Mouse (Mus musculus): ENCODE measurements around the gene Lamp1. TPM values are rescaled to one million over a fixed set of nuclear protein-coding genes. Genes with fewer than 3 reads are reported as not detected.

Lamp1 gene
- polyA plus RNA-seq, 1 experiment from 2014 or later: 179 TPM

DNA sequence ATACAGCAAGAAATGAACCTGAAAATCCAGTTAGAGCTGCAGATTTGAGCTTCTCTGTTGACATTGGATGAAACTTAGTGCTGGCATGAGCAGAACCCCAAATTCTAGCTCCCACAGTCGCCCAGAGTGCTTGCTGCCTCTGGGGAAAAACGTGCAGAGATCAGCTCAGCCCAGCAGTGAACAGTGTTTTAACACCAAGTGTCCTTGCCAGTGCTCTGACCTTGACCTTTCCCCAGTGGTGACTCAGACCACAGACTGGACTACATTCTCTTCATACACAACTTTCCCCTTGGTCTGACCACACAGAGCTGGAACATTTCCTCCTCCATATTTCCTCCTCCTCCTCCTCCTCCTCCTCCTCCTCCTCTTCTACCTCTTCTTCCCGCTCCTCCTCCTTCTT, 43.1 kb downstream of the Lamp1 start:
- H3K9ac ChIP-seq: peak overlapping the region; percentile 92
- 29% methylated on average over 3 of the region's 3 CpGs for WGBS (ENCODE audit: insufficient replicate concordance)
- peak overlapping the region; percentile 97 for H3K4me2 ChIP-seq
- H3K27ac ChIP-seq: peak overlapping the region; percentile 95
- peaks cover 75% of the 10 kb centered on the region for H3K4me1 ChIP-seq (replicated peaks)
- no peak for DNase-seq
- H3K4me3 ChIP-seq (replicated peaks): peak overlapping the region; percentile 91
- no peak for ATAC-seq (ENCODE audit: low read depth)
- no peaks in the 10 kb centered on the region; the same call in 1 of the 2 replicates for H3K27me3 ChIP-seq
- H3K36me3 ChIP-seq: peaks cover 9% of the 10 kb centered on the region; the same call in 1 of the 2 replicates
- H3K9me3 ChIP-seq (replicated peaks): no peaks in the 10 kb centered on the region

DNA sequence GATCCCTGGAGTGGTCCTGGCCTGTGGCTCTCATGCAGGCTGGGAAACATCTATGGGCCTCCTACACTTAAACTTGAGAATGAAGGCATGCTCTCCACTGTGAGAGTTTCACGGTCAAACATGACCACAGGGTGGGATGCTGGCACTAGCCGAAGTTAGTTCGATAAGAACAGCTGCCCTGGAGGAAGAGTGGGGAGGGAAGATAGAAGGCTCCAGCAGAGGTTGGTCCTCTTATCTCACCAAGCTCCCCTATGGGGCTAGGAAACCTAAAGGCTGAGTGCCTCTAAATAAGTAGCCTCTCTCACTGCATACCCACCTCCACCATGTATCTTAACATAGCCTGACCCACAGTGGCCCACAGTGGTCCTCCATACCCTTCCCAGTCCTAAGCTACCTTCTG, 43.8 kb downstream of the Lamp1 start:
- Histone ChIP-seq H3K9me3 (replicated peaks) (no peaks in the 10 kb centered on the region), H3K9ac (peak overlapping the region; percentile 92), H3K4me1 (replicated peaks) (peaks cover 82% of the 10 kb centered on the region), H3K27ac (peak overlapping the region; percentile 95), H3K4me3 (replicated peaks) (peak overlapping the region; percentile 91), H3K36me3 (peaks cover 9% of the 10 kb centered on the region; the same call in 1 of the 2 replicates), H3K4me2 (peak overlapping the region; percentile 97), H3K27me3 (no peaks in the 10 kb centered on the region; the same call in 1 of the 2 replicates)
- DNase-seq: peak; percentile 79
- ATAC-seq (ENCODE audit: low read depth): peak; percentile 83
- WGBS (ENCODE audit: insufficient replicate concordance): 7% methylated on average over 3 of the region's 3 CpGs

DNA sequence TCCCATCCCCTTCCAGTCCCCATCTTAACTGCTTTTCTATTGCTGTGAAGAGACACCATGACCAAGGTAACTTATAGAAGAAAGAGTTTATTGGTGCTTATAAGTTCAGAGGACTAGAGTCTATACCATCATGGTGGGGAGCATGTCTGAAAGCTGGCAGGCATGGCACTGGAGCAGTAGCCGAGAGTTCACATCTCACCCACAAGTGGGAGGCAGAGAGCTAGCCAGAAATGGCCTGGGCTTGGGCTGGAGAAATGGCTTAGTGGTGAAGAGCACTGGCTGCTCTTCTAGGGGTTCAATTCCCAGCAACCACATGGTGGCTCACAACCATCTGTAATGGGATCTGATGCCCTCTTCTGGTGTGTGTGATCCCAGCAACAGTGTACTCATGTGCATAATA, 44.5 kb downstream of the Lamp1 start:
- Histone ChIP-seq H3K4me2 (peak overlapping the region; percentile 97), H3K27me3 (no peaks in the 10 kb centered on the region; the same call in 1 of the 2 replicates), H3K36me3 (peaks cover 9% of the 10 kb centered on the region; the same call in 1 of the 2 replicates), H3K27ac (peak overlapping the region; percentile 95), H3K4me3 (replicated peaks) (peak overlapping the region; percentile 91), H3K4me1 (replicated peaks) (peaks cover 85% of the 10 kb centered on the region), H3K9me3 (replicated peaks) (no peaks in the 10 kb centered on the region), H3K9ac (peak overlapping the region; percentile 92)
- DNase-seq (peak; percentile 50), ATAC-seq (ENCODE audit: low read depth) (no peak)
- WGBS (ENCODE audit: insufficient replicate concordance): 59% methylated on average over 1 of the region's 1 CpGs

DNA sequence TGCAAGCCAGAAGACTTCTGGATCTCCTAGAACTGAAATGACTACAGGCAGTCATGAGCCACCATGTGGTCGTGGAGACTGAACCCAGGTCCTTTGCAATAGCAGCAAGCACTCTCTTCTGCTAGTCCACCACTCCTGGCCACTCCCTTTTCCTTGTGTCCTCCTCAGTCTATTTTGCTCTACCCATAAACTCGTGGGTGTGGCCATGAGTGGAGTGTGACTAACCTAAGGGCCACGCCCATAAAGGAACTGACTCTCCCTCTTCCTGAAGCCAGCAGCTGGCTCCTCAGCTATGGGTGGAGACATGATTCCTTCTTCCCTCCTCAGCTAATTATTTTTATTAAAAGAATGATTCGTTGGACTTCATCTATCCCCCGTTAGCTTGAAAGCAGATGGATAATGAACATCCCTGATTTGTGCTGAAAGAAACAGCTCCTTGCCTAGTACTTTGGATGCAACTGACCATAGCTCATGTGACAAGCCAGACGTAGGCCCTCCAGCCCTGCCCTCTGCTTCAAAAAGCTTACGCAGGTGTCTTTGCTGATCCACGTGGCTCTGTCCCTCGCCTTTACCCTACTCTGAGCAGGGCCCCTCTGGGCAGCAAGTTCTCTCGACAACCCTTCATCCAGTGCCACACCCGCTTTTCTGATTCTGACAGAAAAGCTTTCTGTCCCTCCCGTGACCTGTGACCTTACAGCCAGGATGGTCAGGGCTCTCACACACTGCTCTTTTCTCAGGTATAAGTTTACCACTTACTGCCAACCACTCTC, 45.6 kb downstream of the Lamp1 start:
- peak; percentile 73 for DNase-seq
- peaks cover 85% of the 10 kb centered on the region for H3K4me1 ChIP-seq (replicated peaks)
- WGBS (ENCODE audit: insufficient replicate concordance): 38% methylated on average over 12 of the region's 12 CpGs
- H3K4me2 ChIP-seq: peak overlapping the region; percentile 64
- H3K4me3 ChIP-seq (replicated peaks): peak overlapping the region; percentile 35
- peaks cover 9% of the 10 kb centered on the region; the same call in 1 of the 2 replicates for H3K36me3 ChIP-seq
- H3K27me3 ChIP-seq: no peaks in the 10 kb centered on the region; the same call in 1 of the 2 replicates
- H3K9me3 ChIP-seq (replicated peaks): no peaks in the 10 kb centered on the region
- peak overlapping the region; percentile 53 for H3K9ac ChIP-seq
- peak overlapping the region; percentile 90 for H3K27ac ChIP-seq
- ATAC-seq (ENCODE audit: low read depth): peak; percentile 46

DNA sequence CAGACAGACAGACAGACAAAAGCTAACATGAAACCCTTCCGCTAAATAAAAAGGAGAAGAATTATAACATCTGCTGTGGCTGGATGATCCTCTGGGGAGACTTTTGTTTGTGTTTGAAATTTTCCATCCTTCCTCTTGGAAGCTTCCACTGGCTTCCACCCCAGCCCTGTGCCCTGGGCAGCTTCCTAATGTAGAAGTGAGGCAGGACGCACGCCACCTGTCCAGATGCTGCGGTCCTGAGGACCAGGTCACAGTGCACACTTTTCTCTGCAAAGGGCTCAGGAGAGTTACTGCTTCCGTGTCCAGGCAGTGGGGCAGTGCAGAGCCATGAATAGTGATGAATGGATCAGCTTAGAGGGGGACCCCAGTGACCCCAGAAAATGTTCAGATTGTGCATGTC, 46.4 kb downstream of the Lamp1 start:
- Histone ChIP-seq H3K4me1 (replicated peaks) (peaks cover 85% of the 10 kb centered on the region), H3K9ac (peak overlapping the region; percentile 53), H3K27me3 (no peaks in the 10 kb centered on the region), H3K27ac (peak overlapping the region; percentile 90), H3K9me3 (replicated peaks) (no peaks in the 10 kb centered on the region), H3K4me3 (replicated peaks) (no peak overlapping the region; the same call in 1 of the 2 replicates), H3K4me2 (peak overlapping the region; percentile 64), H3K36me3 (peaks cover 9% of the 10 kb centered on the region; the same call in 1 of the 2 replicates)
- DNase-seq (no peak), ATAC-seq (ENCODE audit: low read depth) (no peak)
- WGBS (ENCODE audit: insufficient replicate concordance): 88% methylated on average over 5 of the region's 5 CpGs

DNA sequence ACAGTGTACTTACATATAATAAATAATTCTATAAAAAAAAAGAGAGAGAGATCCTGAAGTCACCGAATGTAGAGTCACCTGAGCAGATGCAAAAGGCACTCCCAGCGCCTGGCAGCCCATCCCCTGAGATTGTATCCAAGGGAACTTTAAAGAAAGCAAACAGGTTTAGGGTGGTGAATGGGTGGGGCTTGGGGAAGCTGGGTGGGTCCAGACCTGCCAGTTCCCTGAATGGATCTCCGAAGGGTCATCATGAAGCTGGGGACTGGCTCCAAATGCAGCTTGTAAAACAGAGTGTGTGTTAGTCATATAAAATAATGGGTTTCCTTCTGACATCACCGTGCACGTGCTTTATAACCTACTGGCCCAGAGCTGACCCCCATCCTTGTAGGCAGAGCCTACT, 47.3 kb downstream of the Lamp1 start:
- peak overlapping the region; percentile 90 for H3K27ac ChIP-seq
- H3K4me1 ChIP-seq (replicated peaks): peaks cover 94% of the 10 kb centered on the region
- H3K4me3 ChIP-seq (replicated peaks): no peak overlapping the region
- peak overlapping the region; percentile 64 for H3K4me2 ChIP-seq
- H3K27me3 ChIP-seq: no peaks in the 10 kb centered on the region
- no peak for ATAC-seq (ENCODE audit: low read depth)
- 31% methylated on average over 5 of the region's 5 CpGs for WGBS (ENCODE audit: insufficient replicate concordance)
- peaks cover 9% of the 10 kb centered on the region; the same call in 1 of the 2 replicates for H3K36me3 ChIP-seq
- peak overlapping the region; percentile 53; the same call in 1 of the 2 replicates for H3K9ac ChIP-seq
- H3K9me3 ChIP-seq (replicated peaks): no peaks in the 10 kb centered on the region
- DNase-seq: no peak

DNA sequence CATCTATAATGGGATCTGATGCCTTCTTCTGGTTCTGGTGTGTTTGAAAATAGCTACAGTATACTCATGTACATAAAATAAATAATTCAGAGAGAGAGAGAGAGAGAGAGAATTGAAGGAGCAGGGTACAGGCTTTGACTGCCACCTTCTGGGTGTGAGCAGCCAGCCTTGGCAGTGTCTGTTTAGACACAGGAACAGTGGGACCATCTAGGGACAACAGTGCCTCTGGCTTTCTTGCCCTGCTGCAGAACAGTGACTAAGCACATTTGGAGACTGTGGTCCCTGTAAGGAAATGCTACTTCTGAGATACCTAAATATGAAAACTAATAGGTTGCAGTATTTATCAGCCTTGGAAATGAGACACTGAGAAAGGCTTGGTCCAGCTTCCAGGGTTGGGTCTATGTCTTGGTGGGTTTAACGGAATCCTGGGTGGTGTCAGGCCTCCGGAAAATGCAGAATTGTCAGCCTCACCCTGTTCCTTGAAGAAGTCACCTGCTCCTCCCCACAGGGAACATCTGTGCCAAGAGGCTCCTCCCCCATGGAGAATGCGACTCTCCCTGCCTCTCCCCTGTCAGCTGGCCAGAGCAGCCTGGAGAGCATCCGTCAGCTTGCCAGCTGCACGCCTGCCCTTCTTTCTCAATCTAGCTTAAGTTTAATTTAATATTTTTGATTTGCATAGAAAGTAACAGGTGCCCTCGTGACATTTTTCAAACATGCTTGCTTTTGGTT, 49.8 kb downstream of the Lamp1 start:
- WGBS (ENCODE audit: insufficient replicate concordance): 37% methylated on average over 6 of the region's 6 CpGs
- H3K27ac ChIP-seq: peak overlapping the region; percentile 90
- H3K9ac ChIP-seq: peak overlapping the region; percentile 12; the same call in 1 of the 2 replicates
- H3K4me3 ChIP-seq (replicated peaks): no peak overlapping the region
- DNase-seq (peak; percentile 59), ATAC-seq (ENCODE audit: low read depth) (peak; percentile 73)
- no peaks in the 10 kb centered on the region for H3K9me3 ChIP-seq (replicated peaks)
- no peaks in the 10 kb centered on the region for H3K27me3 ChIP-seq
- peak overlapping the region; percentile 44 for H3K4me2 ChIP-seq
- peaks cover 5% of the 10 kb centered on the region; the same call in 1 of the 2 replicates for H3K36me3 ChIP-seq
- H3K4me1 ChIP-seq (replicated peaks): peaks cover 84% of the 10 kb centered on the region

DNA sequence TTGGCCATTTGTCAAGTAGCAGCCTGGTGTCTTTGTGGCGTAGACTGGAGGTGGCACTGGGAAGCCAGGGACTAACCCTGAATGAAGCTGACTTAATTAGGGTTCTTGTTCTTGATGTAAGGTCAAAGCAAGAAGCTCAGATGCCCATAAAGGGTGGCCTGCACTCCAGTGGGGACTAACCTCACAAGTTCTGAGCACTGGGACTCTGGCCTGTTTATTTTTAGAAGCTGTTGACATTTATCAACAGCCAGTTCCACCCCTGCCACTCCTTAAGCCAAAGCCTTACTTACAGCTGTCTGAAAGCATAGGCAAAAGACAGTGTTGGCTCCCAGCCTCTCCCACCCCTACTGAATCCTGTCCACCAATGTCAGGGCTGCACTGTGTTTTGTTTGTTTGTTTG, 50.8 kb downstream of the Lamp1 start:
- Histone ChIP-seq H3K27me3 (no peaks in the 10 kb centered on the region), H3K4me2 (peak overlapping the region; percentile 44; the same call in 1 of the 2 replicates), H3K9ac (peak overlapping the region; percentile 12), H3K36me3 (no peaks in the 10 kb centered on the region), H3K9me3 (replicated peaks) (no peaks in the 10 kb centered on the region), H3K4me3 (replicated peaks) (no peak overlapping the region), H3K27ac (peak overlapping the region; percentile 90), H3K4me1 (replicated peaks) (peaks cover 81% of the 10 kb centered on the region)
- no peak for ATAC-seq (ENCODE audit: low read depth)
- 90% methylated on average over 1 of the region's 1 CpGs for WGBS (ENCODE audit: insufficient replicate concordance)
- no peak for DNase-seq

DNA sequence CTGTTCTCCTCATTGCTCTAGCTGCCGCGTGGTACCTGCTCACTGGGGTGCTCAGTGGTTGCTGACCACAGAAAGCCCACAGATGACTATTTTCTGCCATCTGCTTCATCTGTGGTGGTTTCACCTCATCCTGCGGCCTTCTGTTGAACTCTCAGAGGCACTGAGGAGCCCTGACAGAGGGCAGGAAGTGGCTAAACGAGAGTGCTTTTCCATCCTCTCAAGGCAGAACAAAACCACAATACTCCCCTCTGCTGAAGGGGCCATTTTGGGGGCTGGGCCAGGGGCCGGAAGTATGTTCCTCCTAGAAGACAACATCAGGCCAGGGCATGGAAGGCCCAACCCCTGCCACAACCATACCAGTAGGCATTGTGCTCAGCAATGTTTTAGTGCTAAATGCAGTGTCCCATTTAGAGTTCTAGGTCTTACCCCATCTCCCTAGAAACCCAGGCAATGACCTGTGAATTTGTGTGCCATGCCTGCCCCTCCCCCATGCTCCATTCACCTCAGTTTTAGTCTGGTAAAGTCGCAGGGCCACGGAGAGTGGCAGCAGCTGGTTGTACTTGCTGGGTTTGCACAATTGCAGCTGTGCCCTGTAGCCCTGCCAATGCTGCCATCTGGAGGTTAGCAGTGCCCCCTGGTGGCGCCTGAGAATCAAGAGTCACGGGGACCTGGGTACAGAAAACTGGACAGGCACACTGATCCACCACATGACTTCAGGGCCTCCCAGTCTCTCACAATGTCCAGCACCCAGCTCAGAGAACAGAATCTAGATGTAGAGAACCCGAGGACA, 54.7 kb downstream of the Lamp1 start:
- DNase-seq (peak; percentile 78), ATAC-seq (ENCODE audit: low read depth) (peak; percentile 66)
- 6% methylated on average over 10 of the region's 10 CpGs for WGBS (ENCODE audit: insufficient replicate concordance)
- Histone ChIP-seq H3K9me3 (replicated peaks) (no peaks in the 10 kb centered on the region), H3K27ac (peak overlapping the region; percentile 51; the same call in 1 of the 2 replicates), H3K27me3 (no peaks in the 10 kb centered on the region), H3K4me1 (replicated peaks) (peaks cover 42% of the 10 kb centered on the region), H3K4me2 (peak overlapping the region; percentile 33), H3K4me3 (replicated peaks) (no peak overlapping the region), H3K9ac (peak overlapping the region; percentile 18; the same call in 1 of the 2 replicates), H3K36me3 (no peaks in the 10 kb centered on the region)

DNA sequence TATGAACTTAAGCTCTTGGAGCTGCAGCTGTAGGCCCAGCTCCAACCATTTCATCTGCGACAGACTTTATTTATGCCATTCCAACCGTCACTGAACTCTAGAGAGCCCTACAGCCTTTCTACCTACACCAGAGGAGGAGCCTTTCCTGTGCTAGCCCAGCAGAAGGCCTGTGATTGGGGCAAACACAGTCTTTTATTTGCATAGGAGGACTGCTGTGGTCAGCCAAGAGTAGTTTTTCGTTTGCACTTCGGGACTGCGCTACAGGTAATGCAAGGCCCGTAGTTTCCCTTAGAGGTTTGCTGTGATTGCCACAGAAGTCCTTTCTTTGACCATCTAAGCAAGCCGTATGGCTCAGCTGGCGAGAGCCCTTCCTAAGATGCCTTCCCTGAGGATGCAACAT, 57.4 kb downstream of the Lamp1 start:
- no peak overlapping the region for H3K4me3 ChIP-seq (replicated peaks)
- no peak for ATAC-seq (ENCODE audit: low read depth)
- 65% methylated on average over 8 of the region's 8 CpGs for WGBS (ENCODE audit: insufficient replicate concordance)

More for the DNA sequence above, 57.4 kb downstream of the Lamp1 start:
- H3K36me3 ChIP-seq: no peaks in the 10 kb centered on the region
- H3K4me1 ChIP-seq (replicated peaks): peaks cover 16% of the 10 kb centered on the region
- H3K9ac ChIP-seq: no peak overlapping the region
- H3K4me2 ChIP-seq: no peak overlapping the region
- no peaks in the 10 kb centered on the region for H3K9me3 ChIP-seq (replicated peaks)
- no peak for DNase-seq
- no peaks in the 10 kb centered on the region for H3K27me3 ChIP-seq
- no peak overlapping the region for H3K27ac ChIP-seq

All from liver, embryonic 13.5 days (tissue).